Mouse (Mus musculus): Measurements from ENCODE around the gene Atad5. TPM values are rescaled to one million over a fixed set of nuclear protein-coding genes. Genes with fewer than 3 reads are reported as not detected.

Gene Atad5
- 4.5 TPM for polyA plus RNA-seq (2017; shearing (Covaris generic))

GRCm38 (mm10) chr11:80088917-80089816, at the start of gene Atad5:
TSS of gene Atad5 (plus strand) at chr11:80089400.

GRCm38 (mm10) chr11:80080826-80081728, 8.1 kb upstream of the Atad5 start, which contains the start of gene Crlf3:
TSS of gene Crlf3 (minus strand) at chr11:80080991.

GRCm38 (mm10) chr11:80141825-80142521, 52.8 kb downstream of the Atad5 start, which contains the start of gene Tefm:
TSS of gene Tefm (minus strand) at chr11:80142175.

GRCm38 (mm10) chr11:80153857-80154495, 64.8 kb downstream of the Atad5 start, which contains the start of gene Adap2:
TSS of gene Adap2 (plus strand) at chr11:80154105.

GRCm38 (mm10) chr11:80183705-80184255, 94.6 kb downstream of the Atad5 start, which contains the start of gene Rnf135:
TSS of gene Rnf135 (plus strand) at chr11:80183851.

Other genes starting within 250 kb of the Atad5 start
- 62.9 TPM for gene Utp6, start 127.0 kb upstream of the Atad5 start, polyA plus RNA-seq (2017; shearing (Covaris generic))
- 8.1 TPM for gene Suz12, start 96.3 kb upstream of the Atad5 start, polyA plus RNA-seq (2017; shearing (Covaris generic))
- 336 TPM for gene Crlf3, start 8.4 kb upstream of the Atad5 start, polyA plus RNA-seq (2017; shearing (Covaris generic))
- gene Tefm, start 52.8 kb downstream of the Atad5 start, polyA plus RNA-seq (2017; shearing (Covaris generic)) = 25.8 TPM
- gene Adap2, start 64.7 kb downstream of the Atad5 start, polyA plus RNA-seq (2017; shearing (Covaris generic)) = 0.28 TPM
- gene Rnf135, start 94.5 kb downstream of the Atad5 start, polyA plus RNA-seq (2017; shearing (Covaris generic)) = 18.2 TPM
- 28.8 TPM for gene Rhot1, start 119.6 kb downstream of the Atad5 start, polyA plus RNA-seq (2017; shearing (Covaris generic))
- gene Rhbdl3, start 211.5 kb downstream of the Atad5 start, polyA plus RNA-seq (2017; shearing (Covaris generic)) = 0.76 TPM

All from activated CD4-positive, CD25-positive, alpha-beta regulatory T cell, adult 9 weeks (primary cell).